Mouse (Mus musculus) erythroblast, adult 5-6 weeks (primary cell): ENCODE measurements around the gene Susd5. TPM values are rescaled to one million over a fixed set of nuclear protein-coding genes. Genes with fewer than 3 reads are reported as not detected.

Experiments
- ATAC-seq: replicated peaks from 2 replicates; pipeline ENCODE4 v1.8.0; 2016; ENCODE audit warnings: moderate number of reproducible peaks, mild to moderate bottlenecking, moderate TSS enrichment, inconsistent platforms; ENCODE audit not compliant: poor library complexity, low FRiP score, severe bottlenecking
- total RNA-seq, 2 experiments: library from RNA; stranded (forward) in 1 of 2; stranded (reverse) in 1 of 2; fragments of 150-400 nt in 1 of 2; fragments of 200-764, 138-1000 nt in 1 of 2; gene quantifications; 2 replicates each; pipeline versions ENCODE4 v1.2.3 to v1.2.4; 2015 to 2017; ENCODE audit warnings: low replicate concordance in 2 of 2

The Susd5 gene
- total RNA-seq (2015; ENCODE audit: low replicate concordance), result not detected in 2 replicates
- not detected in 2 replicates for total RNA-seq (2017; ENCODE audit: low replicate concordance)

DNA sequence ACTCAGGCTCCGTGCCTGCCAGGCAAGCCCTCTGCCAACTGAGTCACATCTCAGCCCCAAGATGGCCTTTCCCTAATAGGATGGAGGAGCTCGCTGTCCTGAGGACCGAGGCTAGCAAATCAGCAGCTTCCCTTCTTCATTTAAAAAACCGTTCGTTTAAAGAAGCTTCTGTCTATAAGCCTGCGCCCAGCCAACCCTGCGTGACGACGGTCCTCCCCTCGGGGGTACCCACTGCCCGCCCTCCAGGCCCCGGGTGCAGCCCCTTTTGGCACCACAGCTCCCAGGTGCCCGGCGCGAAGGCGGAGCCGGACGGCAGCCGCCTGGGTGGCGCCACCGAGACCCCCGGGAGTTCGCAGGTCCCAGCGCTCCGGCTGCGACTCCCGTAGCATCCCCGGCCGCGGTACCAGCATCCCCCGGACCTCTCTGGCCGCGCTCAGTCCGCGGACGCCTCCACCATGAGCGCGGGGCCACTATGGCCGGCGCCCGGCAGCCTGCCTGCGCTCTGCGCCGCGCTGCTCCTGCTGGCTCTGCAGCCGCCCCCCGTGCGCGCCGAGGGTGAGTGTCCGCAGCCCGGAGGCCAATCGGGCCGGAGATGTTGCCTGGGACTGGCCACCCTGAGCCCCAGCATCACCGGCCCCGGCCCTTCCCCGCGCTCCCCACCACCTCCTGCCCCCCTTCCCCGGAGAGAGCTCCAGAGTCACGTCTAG lies at the start of gene Susd5:
Gene Susd5 (plus strand): TSS at position 51 of the 707 bp plus-strand sequence.
- no peak for ATAC-seq

DNA sequence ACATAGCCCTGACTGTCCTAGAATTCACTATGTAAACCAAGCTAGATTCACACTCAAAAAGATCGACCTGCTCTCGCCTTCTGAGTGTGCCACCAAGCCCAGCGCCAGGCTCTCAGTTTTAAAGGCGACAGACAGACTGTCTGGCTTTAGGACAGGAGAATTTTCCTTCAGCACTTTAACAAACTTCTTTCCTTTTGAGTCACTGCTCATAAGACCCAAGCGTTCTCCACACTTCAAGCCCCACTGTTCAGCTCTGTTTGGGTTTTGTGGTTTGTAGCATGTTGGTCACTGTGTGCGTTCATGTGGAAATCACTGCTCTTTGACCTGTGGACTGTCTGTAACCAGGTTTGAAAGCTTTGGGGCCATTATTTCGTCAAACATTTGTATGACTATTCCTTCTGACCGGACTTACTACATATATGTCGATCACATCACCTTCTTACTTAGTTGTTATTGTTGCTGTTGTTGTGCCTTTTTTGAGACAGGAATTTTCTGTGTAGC lies 49.0 kb upstream of the Susd5 start:
- ATAC-seq, result no peak

DNA sequence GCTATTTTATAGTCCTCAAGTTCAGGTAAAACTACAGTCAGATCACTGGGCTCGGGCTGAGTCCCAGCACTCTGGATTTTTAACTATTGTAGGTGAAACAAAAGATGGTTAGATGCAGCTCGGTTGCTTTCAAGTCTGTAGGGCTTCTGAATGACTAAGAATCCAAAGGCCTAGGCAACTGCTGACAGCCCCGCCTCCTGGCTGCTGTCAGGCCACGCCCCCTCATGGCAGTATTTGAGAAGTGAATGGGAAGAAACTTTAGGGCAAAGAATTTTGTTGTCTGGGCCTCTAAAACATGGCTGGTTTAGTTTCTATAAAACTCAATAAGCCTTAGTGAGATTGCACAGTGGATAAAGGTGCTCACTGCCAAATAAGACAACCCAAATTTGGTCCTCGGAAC lies 47.4 kb upstream of the Susd5 start:
- no peak for ATAC-seq

DNA sequence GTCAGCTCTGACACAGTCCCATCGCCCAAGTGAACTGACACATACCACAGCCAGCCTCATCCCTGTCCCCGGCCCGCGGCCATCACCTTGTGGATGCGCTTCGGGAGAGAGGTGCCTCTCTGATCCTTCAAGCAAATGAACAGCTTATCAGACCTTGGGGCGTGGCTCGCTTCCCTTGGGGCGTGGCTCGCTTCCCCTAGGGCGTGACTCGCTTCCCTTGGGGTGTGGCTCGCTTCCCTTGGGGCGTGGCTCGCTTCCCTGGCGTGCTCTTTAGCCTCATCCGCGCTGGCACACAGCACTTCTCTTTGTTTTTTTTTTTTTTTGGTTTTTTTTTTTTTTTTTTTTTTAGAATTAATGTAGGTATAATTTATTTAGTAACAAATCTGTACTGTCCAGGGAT lies 45.7 kb upstream of the Susd5 start:
- no peak for ATAC-seq

DNA sequence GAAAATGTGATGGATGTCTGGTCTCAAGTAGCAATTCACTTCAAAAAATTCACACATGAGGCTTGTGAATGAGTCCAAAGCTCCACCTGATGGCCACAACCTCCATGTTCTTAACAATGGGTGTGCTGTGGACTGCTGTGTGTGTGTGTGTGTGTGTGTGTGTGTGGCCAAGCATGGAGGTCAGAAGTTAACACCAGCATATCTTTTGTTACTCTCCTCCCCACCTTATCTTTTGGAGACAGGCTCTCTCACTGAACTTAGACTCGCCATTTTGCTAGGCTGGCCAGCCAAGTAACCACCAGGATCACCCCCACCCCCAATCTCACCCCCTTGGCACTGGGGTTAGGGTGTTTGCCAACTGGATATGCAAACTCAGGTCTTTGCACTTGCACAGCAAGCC lies 42.9 kb upstream of the Susd5 start:
- ATAC-seq, result no peak

DNA sequence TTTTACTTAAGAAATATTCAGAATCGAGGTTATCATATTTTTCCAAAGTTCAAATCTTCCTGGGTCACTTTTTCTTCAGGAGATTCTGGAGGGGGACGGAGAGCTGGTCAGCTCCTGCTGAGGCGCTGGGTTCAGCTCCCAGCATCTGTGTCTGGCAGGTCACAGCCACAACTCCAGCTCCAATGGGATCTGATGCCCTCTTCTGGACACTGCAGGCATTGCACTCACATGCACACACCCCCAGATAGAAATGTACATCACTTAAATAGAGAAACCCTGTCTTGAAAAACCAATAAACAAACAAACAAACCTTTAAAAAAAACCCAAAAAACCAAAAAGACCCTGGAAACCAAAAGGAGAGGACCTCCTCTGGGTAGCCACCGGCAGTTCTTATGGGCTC lies 41.2 kb upstream of the Susd5 start:
- ATAC-seq, result peak; percentile 80

DNA sequence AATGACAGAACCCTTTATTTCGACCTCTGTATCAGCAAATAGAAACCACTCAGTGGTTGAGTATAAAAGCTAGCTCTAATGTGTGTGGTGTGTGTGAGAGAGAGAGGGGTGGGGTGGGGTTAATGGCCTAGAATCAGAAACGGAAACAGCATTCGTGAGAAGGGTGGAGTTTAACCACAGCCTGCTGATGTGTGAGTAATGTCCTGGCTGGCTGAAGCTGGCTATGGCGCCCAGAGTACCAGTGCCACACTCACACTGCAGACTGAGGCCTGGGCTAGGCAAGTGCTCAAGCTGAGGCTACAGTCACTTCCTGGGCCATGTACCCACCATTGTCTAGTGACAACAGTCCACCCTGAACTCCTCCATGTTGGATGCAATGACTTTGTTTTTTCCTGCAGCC lies 40.5 kb upstream of the Susd5 start:
- ATAC-seq, result no peak

DNA sequence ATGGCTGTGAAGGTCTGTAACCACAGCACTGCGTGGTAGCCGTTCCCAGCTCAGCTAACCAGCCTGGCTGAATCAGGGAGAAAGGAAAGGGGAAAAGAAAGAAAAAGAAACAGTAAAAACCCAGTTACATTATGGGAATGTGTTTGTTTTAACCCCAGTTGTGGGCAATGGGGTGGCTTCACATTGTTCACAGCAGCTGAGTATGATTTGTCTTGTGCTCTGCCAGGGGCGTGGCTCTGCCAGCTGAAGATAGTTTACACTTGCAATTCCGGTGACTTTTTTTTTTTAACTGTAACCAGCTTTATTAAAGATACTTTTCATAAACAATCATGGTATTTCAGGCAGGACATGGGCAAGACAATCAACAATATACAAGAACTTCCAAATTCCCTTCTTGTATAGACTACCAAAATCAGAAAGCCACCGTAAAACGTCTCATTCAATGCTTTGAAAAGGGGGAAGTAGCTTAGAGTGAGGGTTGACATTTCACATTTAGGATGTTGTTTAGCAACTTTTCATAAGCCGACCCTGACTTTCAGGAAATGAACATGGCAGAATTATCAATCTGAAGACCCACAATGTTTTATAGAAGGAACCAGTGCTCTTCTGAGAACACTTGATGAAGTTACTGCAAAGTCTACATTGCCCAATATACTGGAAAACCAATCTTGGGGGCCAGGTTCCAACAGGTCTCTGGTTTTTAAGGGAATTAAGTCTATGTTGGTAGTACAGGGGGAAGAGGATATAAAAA lies 37.8 kb upstream of the Susd5 start:
- no peak for ATAC-seq

DNA sequence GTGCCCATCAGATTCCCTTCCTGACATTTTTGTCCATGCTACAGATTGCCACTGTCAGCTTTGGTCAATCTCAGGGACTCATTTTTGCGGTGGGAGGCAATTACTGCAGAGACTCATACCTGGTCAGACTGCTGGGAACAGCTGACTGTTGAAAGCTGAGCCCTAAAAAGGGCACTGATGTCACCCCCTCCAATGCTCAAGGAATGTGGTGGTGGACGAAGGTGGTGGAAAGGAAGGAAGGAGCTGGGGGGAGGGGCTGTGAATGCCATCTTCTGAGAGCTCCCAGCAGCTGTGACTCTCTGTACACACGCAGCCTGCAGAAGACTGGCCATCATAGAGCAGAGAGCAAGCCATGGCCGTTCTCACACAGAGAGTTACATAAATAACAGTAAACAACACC lies 34.8 kb upstream of the Susd5 start:
- no peak for ATAC-seq

DNA sequence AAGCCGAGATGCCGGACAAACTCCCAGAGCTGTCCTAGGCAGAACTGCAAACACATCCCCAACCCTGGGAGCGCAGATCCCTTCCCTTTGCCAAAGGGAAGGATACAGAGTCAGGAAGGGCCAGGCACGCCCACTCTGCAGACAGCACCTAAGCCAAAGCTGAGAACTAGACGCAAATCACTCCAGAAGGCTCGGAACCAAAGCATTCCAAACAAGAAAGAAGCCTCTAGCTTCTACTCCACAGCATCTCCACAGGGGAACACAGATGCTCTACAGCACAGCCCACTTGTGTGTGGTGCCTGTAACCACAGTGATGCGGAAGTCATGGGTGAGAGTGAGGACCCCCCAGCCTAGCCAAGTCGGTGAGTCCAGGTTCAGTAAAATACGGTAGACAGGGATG lies 31.8 kb upstream of the Susd5 start:
- ATAC-seq, result no peak

DNA sequence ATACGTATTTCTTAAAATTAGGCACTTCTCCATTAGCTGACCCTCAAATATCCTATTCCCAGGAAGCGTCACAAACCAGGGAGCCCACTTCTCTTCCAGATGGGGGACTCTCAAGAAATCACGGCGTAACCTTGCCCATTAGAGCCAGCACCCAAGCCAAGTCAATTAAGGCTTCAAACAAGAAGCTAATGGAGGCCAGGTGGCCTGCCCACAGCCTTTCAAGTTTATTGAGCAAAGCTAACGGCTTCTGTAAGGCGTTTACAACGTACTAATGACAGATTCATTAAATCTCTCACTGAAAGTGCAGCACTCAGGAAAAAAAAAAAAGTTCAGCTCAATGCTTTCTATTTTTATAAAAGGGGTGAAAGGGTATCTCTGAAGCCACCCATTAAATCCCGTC lies 31.1 kb upstream of the Susd5 start:
- ATAC-seq, result no peak

DNA sequence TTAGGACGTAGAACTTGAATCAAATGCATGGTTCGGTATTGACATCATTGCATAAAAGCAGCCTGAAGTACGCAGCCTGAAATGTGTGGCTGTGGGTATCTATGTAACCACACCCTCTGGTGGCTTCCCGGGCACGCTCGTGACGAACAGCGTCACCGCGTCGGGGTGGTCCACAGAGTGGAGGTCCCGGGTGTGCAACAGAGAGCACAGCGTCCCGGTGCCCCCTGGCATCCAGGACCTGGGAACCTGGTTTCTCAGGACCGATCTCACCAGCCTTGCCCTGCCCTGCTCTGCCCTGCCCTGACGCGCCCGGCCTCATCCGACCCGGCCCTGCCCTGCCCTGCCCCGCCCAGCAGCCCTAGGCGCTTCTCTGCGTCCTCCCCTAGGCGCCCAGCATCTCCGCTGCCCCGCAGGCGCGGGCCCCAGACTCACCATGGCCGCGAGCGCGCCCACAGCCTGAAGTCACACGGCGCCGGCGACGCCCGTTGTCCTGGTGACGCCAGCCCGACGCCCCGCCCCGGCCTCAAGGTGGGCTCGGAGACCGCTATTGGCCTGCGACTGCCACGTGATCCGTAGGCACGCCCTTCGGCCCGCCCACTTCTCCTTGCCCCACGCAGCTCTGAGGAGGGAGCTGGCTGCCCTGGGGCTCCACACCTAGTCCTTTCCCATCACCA lies 30.5 kb upstream of the Susd5 start:
- peak; percentile 74 for ATAC-seq

DNA sequence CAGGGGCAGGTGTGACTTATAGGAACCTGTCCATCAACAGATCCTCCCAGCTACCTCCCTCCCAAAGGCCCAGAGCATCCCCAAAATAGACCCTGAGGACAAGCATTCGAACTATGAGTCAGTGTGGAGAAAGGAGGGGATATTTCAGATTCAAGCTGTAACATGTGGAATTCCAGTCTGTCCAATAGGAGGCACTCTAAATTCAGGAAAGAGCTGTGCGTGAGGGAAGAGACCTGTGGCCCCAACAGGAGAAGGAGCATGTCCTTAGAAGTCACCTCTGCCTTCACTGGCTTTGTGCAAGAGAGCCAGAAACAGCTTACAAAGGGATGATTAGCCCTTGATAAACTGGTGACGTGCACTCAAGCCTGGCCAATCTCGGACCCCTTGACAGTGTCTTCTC lies 16.0 kb upstream of the Susd5 start:
- no peak for ATAC-seq

DNA sequence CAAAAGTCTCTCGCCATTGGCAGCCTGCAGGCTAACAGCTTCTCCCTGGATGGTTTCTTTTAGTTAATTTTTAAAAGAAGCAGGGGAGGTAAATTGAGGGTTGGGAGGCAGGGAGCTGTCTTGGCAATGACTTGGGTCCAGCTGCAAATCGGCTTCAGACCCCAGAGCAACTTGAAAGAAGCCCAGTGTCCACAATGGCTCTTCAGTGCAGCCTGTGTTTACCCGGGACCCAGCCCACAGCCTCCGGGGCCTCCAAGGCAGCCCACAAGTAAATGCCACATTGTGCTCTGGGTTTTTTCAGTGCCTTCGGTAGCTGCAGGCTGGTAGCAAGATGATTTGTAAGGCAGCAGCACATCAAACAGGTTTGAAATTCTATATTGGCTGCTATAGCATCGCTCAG lies 14.4 kb upstream of the Susd5 start:
- ATAC-seq, result no peak

DNA sequence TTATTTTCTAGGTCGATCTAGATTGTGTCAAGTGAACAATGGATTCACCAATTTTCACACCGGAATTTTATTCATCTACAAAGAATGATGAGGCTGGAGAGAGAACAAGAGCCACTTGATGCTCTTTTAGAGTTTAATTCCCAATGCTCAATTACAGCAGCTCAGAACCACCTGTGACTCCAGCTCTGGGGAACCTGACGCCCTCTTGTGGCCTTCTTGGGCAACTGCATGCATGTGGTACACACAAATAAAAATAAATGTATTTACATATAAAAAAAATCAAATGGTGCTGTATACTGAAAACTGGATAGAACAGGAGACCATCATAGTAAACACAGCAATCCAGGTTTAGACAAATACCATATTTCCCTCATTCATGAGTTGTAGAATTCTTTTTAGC lies 12.5 kb upstream of the Susd5 start:
- no peak for ATAC-seq

DNA sequence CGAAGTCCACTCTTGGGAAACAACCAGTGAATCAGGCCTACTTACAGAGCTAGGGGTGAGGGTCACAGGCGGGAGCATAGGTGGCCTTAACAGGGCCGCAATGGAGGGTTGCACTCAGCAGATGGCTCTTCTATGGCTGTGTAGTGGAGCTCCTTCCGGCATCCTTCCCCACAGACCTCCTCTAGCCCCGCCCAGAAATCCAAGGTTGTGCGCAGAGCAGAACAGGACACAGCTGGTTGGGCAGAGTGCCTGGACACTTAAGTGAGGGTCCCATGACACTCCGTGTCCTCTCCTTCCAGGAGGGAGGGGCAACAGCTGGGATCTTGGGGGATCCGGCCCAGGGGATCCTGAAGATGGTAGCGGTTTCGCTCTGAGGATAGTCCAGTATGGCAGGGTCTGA lies 10.9 kb upstream of the Susd5 start, which contains the start of gene Fbxl2:
Gene Fbxl2 (minus strand): TSS at position 164 of the 400 bp plus-strand sequence.
- ATAC-seq, result no peak

DNA sequence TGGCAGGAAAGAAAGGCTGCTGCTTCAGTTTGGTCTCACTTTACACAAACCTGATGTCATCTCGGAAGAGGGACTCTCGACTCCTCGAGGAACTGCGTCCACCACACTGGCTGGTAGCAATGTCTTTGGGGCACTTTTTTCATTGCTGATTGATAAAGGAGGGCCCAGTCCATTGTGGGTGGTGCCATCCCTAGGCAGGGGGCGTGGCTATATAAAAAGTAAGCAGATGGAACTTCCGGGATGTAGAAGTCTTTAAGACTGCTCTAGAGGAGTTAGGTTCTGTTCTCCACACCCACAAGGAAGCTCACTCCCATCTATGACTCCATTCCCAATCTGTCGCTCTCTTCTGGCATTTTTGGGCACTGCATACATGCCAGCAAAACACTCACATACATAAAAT lies 10.3 kb upstream of the Susd5 start:
- ATAC-seq, result no peak

DNA sequence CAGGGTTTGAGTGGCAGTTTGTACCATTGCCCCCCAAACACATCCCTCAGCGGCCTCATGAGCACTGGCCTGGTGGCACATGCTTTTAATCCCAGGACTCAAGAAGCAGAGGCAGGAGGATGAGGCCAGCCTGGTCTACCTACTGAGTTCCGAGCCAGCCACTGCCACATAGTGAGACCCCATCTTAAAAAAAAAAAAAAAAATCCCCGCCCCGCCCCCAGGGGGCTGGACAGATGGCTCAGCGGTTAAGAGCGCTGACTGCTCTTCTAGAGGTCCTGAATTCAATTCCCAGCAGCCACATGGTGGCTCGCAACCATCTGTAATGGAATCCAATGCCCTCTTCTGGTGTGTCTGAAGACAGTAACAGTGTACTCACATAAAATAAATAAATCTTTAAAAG lies 6.8 kb upstream of the Susd5 start:
- no peak for ATAC-seq

DNA sequence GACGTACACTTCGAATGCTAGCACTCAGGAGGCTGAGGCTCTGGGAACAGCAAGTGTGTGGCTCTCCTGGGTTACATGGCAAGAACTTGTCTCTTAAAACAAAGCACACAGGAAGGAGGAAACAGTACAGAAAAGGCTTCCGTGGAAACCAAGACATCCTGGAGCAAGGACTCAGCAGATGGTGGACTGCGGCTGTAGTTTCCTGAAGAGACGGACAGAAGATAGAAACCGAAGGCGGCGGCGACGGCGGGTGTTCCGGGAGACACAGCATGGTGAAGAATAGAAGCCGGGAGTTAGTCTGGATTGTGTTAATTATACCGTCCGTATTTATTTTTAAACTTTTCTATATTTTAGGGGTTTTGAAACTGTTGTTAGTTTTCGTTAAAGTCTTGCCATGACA lies 6.2 kb upstream of the Susd5 start:
- no peak for ATAC-seq

DNA sequence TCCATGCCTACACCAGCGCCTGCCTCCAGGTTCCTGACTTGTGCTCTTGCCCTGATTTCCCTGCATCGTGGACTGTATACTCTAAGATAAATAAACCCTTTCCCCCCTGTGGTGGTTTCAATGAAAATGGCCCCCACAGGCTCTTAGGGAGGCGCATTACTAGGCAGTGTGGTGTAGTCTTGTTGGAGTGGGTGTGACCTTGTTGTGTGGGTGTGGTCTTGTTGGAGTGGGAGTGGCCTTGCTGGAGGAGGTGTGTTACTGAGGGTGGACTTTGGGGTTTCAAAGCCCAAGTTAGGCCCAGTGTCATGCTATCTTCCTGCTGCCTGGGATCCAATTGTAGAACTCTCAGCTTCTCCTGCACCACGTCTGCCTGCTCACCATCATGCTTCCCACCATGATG lies 4.9 kb upstream of the Susd5 start:
- ATAC-seq, result no peak

DNA sequence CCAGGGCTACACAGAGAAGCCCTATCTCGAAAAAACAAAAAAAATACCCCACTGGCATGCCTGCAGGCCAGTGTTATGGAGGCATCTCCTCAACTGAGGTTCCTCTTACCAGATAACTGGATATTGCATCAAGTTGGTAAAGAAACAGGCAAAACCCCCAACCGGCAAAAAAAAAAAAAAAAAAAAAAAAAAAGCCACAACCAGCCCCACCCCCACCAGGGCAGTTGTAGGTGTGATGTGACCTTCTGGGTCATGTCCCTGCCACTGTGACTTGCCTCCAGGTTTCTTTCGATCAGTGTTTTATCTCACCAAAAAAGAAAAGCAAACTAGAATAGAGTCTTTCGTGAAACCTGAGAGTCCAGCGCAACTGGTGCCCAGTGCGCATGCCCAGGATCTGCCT lies 4.1 kb upstream of the Susd5 start:
- ATAC-seq, result no peak
